Mouse (Mus musculus): ENCODE data around the gene Limk2.

DNA sequence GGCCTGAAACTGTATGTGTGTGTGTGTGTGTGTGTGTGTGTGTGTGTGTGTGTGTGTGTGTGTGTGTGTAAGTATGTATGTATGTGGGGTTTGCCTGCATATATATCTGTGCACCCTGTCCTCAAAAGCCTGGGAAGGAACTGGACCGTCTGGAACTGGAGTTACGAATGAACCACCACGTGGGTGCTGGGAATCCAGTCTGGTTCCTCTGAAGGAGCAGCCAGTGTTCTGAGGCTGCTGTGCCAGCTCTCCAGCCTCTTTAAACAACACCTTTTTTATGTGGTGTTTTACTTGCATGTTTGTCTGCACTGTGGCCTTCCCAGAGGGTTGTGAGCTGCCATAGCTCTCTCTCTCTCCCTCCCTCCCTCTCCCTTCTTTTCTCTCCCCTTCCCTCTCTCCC, 72.4 kb downstream of the Limk2 start:
- TF ChIP-seq CTCF (IDR thresholded peaks at IDR 0.05; ENCODE audit: low read depth) (no peak), EP300 (optimal IDR thresholded peaks at IDR 0.05) (no peak)

Data from stomach, postnatal 0 days (tissue).